Mouse (Mus musculus) cerebellum, adult 9-11 months (tissue): Measurements from ENCODE around the gene Kdm1a.

Experiments used
- DNase-seq: peaks from one replicate; pipeline ENCODE4 v3.0.0; 2022

The Kdm1a gene

DNA sequence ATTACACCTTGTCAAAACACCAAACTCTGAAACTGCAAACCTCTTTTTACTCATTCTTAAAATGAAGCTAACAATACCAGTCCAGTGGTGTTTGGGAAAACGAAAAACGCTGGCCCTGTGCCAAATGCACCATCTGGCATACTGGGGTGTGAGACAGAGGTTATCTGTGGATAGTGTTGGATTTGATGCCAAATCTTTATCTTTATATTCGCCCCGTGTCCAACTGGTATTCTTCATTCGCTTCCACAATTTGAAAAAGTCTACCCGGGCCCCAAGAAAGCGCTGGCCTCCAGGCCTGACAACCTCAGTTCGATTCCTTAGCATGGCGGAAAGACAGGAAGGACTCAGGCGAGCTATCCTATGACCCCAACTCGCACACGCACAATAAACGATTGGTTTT lies 1.0 kb downstream of the Kdm1a start:
- peak; percentile 62 for DNase-seq

DNA sequence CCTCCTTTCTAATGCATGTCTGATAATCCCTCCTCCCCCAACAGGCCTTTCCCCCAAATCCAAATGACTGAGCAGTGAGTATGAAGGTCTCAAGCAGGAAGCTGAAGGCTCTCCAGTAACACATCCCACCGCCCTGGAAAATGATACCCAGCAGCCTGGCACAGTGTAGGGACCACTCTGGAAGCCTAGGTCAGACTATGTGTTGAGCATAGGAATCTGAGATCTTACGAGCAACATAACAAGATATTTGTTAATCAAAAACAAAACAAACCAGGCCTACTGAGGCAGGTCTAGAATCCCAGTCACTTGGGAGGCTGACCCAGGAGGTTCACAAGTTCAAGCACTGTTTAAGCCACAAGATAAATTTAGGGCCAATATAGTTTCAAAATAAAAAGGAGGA lies 2.0 kb downstream of the Kdm1a start:
- no peak for DNase-seq

DNA sequence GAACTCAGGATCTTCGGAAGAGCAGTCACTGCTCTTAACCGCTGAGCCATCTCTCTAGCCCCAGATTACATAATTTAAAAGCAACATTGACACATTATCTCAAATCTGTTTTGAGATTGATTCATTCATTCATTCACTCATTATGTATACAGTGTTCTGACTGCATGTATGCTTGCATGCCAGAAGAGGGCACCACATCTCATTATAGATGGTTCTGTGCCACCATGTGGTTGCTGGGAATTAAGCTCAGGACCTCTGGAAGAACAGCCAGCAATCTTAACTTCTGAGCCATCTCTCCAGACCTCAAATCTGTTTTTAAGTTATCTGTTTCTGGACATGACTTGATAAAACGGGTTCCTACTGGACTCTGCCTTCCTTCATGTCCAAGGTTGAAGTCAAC lies 2.7 kb downstream of the Kdm1a start:
- DNase-seq = no peak

DNA sequence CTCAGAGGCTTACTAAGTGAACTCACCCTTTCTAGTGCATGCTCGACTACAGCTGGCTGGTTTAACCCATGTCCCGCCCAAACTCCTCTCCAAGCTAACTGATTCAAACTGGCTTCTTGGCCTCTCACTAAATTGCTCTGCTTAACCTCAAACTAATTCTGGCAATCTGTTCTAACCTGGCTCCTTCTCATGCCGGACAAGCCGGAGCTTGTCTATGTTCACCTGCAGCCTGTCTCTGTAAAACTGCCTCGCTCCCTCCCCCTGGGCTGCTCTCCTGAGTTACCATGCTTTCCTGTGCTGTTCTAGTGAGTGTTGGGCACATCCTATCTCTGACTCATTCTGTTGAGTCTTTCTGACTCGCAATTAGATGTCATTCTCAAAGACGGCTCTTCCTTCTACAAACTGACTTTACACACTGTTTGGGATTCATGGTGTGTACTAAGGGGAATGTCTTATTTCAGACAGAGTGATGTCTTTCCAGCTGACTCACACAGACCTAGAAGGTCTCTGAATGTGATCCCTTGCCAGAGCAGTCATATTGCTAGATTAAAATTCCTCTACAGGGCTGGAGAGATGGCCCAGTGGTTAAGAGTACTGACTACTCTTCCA lies 4.2 kb downstream of the Kdm1a start:
- no peak for DNase-seq

DNA sequence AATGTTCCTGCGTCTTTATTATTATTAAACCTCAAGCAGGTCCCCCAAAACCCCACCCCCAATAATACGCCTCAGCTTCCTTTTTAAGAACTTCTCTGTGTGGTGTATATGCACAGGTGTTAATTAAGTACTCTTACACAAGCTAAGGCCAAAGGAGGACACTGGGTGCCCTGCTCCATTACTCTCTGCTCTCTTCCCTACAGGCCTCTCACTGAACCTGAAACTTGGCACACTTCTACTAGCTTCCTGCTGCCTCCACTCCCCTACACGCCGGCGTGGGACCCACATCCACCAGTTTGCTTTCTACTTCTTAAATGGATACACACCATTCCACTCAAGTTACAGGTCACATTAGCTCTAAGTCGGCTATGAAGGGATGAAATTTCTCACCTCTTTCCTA lies 7.3 kb downstream of the Kdm1a start:
- DNase-seq = no peak

DNA sequence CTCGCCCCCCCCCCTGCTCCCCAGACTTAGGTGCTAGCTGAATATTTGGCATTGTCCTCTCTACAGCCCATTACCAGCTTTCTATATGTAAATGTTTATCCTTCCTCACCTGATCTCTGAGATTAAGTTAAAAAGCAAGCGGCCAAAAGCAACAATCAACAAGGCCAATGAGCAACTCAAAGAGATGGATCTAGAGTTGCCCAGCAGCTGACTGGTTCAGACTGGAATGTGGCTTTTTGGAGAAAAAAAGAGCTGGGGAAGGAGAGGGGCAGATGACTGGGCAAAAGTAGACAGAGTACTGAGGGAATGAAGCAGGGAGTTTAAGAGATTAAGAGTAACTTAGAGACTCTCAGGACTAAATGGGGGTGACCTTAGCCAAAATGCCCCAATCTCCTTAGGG lies 8.5 kb downstream of the Kdm1a start:
- no peak for DNase-seq

DNA sequence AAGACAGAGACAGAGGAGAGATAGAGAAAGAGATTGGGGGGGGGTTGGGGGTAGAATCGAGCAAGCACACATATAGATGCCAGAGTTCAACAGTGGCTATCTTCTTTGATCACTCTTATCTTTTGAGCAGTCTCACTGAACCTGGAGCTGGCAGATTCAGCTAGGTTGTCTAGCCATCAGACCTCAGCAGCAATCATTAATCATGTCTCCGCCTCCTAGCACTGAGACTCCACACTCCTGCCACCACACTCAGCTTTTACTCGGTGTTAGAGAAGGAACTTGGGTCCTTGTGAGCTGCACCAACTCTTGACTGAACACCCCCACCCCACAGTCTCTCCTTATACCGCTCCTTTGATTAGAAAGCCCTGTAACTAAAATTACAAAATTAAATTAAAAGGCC lies 10.4 kb downstream of the Kdm1a start:
- DNase-seq = no peak

DNA sequence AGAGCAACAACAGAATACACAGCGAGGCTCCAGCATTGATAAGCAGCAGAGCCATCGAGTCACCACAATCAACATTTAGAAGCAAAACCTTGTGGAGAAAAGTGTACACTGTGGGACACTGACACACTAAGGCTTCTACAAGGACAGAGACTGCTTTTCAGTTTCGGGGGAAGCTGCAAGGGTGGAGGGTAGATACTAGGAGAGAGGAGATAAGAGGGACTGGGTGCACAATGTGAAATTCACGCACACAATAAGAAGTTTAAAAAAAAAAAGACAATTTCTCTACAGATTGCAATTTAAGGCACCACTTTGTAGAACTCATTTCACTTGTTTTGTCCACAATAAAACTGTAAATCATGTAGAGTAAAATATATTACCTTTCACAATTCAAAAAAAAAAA lies 14.5 kb downstream of the Kdm1a start:
- DNase-seq = no peak

DNA sequence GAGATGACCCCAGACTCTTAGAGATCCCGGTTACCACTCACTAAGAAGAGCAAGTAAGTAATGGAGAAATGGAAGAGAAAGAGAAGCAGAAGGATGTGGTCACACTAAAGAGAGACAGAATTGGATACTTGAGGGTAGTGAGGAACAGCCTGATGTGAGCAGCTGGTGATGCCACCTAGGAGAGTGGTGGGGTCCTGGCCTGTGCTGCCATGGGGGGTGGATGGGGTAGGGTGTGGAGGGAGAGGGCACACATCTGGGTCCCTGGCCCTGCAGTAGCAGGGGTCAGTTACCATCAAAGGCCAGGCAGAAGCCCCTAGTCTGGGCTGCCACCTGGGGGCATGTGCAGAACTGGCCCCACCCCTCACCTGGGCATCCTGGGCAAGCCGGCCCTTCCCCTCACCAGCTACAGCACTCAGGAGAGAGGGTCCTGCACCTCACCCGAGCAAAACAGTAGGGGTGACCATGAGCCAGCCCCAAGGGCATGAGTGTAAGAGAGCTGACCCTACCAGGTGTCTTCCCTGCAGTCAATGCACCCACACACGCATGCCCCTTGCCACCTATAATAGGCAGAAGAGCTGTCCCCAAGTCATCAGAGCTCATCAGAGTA lies 15.2 kb downstream of the Kdm1a start:
- no peak for DNase-seq

DNA sequence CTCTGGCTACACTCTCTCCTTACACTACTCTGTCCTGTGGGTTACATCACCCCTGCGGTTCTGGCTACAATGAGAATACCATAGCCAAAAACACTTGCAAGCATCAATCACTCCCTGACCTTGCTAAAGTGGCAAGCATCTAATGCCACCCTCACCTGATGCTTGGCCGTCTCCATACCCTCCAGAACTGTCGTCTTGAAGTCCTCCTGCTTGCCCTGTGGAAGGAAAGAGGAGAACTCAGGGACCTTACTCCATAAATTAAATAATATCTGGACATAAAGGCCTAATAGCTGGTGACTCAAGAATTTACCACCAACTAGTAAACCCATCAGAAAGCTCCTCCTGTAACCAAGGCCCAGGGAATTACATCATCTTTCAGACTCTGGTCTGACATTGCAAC lies 20.6 kb downstream of the Kdm1a start:
- no peak for DNase-seq

DNA sequence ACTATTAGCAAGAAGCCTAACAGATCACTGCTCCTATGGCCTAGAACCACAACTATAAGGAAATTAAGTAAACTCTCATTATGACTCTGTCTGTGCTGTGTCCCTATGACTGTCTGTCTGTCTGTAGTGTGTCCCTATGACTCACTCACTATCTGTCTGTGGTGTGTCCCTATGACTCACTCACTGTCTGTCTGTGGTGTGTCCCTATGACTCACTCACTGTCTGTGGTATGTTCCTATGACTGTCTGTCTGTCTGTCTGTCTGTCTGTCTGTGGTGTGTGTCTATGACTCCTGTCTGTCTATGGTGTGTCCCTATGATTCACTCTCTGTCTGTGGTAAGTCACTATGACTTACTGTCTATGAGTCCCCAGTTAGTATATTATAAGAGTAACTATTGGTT lies 32.5 kb downstream of the Kdm1a start:
- DNase-seq = no peak

DNA sequence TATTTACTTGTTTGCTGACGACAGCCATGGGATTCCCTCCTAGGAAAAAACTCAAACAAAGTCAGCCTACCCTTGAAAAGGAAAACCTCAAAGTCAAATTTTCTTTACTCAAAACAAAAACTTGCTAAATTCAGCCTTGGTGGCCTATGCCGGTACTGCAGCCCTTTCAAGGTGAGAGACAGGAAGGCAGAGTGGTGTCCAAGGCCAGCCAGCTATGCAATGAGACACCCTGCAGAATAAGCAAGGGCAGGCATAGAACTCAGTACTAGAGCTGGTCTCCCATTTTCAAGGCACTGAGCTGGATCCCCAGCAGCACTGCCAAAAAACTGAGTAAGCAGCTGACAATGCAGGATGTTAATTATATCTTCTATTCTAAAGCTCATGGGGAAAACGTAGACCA lies 33.9 kb downstream of the Kdm1a start:
- DNase-seq = no peak

DNA sequence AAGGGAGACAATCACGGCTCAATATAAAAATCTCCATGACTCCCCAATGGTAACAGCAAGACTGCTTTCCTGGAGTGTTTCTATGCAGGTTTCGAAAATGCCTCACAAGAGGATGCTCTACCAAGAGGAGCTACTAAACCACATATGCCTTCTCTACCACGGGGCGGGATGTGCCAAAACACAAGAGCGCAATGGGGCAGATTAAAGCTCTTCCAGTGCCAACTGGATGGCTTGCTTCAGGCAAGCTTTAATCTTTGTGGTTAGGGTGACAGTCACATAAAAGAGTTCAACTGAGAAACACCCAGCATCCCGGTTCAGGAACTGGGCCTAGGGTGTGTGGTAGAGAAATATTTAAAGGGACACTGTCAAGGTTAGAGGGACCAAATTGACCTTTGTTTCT lies 39.8 kb downstream of the Kdm1a start:
- peak; percentile 57 for DNase-seq

DNA sequence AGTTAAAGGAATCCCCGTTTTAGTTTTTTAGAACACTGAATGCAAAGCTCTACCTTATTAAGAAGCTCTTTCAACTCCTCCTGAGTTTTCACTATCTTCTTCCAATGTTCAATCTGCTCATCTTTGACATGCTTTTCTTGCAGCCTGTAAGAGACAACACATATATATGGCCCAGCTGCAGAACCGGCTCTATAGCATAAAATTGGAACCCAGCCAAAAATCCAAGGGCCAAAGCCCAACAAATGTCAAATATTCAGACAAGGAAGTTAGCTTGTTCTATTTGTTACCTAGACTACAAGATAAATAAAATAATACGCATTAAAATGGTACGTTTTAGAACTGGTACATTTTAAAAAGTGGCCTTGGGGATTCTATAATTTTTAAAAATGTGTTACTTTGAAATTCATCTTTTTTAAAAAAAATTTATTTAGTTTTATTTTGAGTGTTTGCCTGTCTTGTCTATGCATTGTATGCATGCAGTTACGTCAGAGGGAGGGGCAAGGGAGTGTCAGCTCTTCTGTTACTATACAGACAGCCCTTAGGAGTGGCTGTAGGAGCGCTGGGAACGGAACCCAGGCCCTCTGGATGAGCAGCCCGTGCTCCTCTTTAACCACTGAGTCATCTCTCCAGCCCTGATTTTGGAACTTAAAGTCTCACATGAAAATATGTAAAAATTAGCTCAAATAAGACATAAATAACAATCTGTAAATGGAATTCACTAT lies 42.1 kb downstream of the Kdm1a start:
- DNase-seq = no peak

DNA sequence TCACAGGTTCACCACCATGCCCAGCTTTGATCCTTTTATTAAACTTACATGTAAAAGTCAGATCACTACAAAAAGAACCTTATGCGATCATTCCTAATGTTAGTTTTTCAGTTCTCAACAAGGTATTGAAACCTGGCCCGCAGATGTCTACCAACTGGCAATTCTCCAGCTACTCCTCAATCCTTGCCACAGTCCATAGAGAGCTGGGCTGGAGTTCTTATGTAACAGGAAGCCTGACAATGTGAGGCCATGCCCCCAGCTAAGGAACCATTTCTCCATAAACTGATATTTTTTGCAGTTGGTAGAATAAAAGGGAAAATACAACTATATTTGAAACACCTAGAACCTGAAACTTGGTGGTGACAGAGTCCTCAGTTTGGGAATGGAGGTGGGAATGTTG lies 42.8 kb downstream of the Kdm1a start:
- DNase-seq = no peak

DNA sequence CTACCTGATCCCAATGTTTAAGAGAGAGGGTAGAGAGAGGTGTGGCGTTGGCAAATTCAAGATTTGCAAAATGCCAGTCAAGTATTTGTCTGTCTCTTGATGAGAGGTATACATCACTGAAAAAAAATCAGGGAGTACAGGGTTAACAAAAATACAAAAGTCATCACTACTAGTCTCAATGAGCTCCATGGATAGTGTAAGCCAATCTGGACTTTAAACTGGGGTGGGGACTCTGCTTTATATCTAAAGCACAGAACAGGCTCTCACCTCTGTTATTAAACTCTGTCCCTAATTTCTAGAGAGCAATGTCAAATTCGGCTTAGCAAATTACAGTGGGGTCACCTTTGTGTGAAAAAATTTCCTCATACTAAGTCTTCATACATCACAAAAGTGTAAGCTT lies 44.9 kb downstream of the Kdm1a start:
- no peak for DNase-seq

DNA sequence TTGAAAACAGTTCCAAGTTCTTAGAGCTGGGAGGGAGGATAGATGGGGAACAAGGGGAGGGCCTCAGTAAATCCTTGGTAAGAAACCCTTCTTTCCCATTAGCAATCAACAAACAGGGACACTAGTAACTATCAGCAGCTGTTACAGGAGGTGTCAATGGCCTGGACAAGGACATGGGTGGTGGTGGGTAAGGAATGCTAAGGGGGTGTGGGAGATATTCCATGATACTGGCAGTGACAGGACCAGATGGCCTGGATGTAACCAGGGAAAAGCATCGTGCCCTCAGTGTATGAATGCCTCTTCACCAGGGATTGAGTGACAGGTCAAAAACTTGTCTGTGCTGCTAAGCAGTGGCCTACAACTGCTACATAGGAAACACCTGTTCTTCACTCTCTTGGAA lies 49.4 kb downstream of the Kdm1a start:
- no peak for DNase-seq

DNA sequence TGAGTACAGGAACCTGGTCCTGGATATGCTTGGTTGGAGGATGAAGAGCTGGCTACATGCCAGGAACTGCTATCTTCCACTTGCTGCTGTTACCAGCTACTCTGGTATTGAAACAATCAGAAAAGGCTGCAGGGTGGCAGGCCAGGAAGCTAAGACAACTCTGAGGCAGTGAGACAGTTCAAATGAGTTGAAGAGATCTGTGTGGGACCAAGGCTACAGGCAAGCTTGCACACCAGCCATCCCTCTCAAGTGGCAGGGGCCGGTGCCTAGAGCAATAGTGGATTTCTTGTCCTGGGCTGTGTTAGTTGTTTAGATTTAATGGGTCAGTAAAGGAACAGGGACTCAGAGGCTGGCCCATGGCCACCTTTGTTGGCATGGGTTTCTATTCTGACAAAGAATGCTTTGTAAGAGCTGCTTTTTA lies 54.1 kb downstream of the Kdm1a start:
- peak; percentile 54 for DNase-seq

DNA sequence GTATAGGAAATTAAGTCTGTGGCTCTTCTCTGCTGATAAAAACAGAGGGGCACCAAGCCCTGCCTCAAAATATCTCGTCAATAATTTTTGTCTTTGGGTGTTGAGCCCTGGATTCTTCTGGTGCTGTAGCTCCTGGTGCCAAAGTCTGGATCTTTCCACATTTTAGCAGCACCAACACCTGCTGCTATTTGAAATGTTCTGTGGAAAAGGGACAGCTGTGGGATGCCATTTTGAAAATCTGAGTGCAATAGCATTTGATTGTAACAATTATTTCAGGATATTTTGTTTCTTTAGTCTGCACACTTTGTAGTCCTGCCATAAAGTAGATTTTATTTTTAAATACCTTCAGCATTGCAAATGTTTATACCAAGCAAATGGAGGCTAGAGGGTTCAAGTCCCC lies 54.8 kb downstream of the Kdm1a start:
- DNase-seq = no peak

DNA sequence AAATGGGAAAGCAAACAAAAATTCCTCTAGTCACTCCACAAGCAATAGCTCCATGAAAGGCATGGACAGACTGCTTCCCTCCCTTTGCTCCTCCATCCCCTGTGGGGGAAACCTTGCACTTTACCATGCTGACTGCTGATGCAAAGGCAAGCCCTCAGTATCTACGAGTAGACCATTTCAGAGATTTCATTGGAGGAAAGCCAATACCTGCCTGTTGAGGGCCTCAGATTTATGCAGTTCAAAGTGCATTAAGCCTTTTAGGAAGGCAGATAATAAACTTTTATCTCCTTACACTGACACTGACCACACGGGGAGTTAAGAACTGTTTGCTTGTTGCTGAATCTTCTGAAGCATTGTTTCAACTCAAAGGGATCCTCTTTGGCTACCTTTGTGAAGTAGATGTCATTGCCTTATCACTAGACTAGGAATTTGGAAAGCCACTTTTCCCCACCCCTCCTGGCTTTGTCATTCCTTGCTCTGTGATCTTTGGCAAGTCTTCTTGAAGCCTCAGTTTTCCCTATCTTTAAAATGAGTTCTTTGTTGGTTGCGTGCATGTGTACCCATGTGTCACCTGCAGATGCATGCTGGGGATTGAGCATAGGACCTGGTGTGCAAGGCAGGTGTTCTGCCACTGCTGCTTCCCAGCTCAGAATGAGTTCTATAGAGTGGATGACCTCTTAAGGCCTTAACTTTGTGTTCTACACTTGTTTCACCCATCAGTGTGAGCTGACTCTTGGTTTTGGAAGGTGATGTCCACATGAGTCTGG lies 56.1 kb downstream of the Kdm1a start:
- no peak for DNase-seq

DNA sequence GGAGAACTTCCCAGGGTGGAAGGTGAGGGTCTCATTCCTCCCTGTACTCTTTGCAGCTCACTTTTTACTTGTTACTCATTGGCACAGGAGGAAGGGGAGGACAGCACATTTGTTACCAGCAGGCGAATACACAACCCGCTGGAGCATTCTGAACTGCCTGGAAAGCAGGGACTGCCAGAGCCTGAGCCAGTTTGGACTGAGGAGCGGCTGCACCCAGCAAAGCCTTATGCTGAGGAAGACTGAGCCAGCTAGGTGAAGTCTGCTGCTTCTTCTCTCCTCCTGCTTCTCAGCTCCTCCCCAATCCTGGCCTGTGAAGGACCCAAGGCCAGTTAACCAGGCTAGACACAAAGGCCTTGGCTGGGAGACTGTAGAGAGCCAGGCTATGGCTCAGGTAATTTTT lies 57.4 kb downstream of the Kdm1a start:
- DNase-seq = peak; percentile 56

DNA sequence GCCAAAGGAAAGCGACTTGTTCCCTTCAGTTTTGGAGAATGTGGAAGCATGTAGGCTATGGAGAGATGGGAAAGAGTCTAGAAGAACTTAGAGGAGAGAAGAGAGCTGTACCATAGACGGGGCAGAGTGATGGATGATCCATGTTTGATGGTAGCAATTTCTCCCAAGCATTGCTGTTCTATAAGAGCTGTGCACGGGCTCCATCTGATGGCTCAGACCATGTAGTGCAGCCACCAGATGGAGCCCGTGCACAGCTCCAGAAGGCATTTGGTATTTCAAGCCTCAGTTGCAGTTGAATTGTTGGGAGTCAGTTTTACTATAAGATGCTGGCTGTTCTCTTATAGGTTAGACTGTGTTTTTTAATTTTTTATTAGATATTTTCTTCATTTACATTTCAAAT lies 76.1 kb downstream of the Kdm1a start:
- peak; percentile 49 for DNase-seq

DNA sequence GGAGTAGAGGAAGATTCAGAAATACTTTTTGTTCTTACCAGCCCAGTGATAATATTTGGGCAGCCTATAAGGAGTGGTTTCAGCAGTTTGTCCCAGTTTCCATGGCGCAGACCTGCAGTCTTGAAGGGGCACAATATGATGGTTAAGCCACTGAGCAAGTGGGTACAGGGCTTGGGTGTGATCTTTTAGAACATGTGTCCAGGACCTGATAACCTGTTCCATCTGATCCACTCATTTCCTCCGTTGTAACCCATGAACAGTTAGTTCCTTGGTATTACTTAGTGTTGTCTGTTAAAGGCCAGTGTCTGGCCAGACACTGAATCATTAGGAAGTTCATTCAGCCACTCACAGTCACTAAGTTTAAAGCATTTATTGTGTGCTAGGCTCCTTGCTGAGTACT lies 78.2 kb downstream of the Kdm1a start:
- no peak for DNase-seq

DNA sequence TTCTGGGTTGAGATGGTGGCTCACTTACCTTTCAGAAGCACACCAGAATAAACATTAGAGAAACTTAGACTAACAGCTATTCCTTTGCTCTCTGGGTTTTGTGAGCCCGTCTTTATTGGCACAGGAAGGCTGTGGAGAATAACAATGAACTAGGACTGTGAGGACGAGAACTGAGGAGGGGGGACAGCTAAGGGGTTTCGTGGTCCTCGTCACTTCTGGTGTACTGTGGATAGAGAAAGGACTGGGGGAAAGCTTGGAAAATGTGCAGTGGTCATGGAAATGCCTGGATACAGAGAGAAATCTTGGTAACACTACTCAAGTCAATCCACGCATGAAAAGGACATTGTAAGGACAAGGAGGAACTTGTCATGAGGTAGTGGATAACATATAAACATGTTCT lies 80.6 kb downstream of the Kdm1a start:
- no peak for DNase-seq
